Mouse (Mus musculus): ENCODE measurements at regions not wholly inside any gene's neighbourhood (a gene's known extent, or its start where the extent isn't known, plus 50 kb on each side); places are given as distances from the start of the nearest gene placed in this dataset.

DNA sequence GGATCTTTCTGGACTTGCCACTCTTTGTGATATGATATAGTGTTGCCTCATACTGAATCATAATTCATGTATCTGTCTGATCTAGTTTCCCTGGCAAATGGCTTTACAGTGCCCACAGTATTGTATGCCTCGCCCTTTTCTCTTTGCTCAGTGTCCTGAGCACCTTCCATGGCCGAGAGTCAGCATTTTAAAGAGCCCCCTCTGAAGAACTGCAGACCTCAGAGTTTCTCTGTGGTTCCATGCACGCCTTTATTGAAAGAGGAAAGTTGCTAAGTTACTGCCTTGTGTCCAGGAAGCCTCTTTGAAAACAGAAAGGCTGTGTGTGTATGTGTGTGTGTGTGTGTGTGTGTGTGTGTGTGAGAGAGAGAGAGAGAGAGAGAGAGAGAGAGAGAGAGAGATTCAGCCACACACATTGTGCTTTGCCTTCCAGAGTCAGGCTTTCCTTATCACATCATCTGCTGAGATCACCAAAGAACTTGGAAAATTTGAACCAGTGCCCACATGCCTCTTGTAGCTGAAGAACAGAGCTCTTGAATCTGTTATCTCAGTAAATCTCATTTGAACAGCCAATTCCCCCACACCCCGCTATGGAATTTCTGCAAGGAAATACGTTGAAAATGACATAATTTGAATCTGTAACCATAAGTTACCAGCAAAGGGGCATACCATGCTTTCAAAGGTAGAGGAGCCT, 122.6 kb downstream of the Snx18 start:
- Histone ChIP-seq H3K36me3 (ENCODE audit: control insufficient read depth in 1 of 2, insufficient read depth in 2 of 2, low read length in 2 of 2) (no peaks in the 10 kb centered on the region), H3K79me2 (ENCODE audit: control insufficient read depth, insufficient read depth, low read length, poor library complexity) (no peaks in the 10 kb centered on the region), H3K4me1 (ENCODE audit: control insufficient read depth in 1 of 2, insufficient read depth in 2 of 2, low read length in 2 of 2) (no peaks in the 10 kb centered on the region), H3K27ac (ENCODE audit: control insufficient read depth, low read depth, low read length) (no peak overlapping the region), H3K9ac (ENCODE audit: control insufficient read depth, low read depth, low read length, poor library complexity, severe bottlenecking) (no peak overlapping the region), H3K9me3 (replicated peaks; ENCODE audit: insufficient read depth, low read length) (no peaks in the 10 kb centered on the region), H3K4me3 (ENCODE audit: control insufficient read depth in 1 of 2, insufficient read depth in 1 of 2, low read depth in 2 of 2, low read length in 2 of 2) (no peak overlapping the region), H3K27me3 (ENCODE audit: control insufficient read depth in 1 of 2, insufficient read depth in 2 of 2, low read length in 2 of 2) (no peaks in the 10 kb centered on the region)
- TF ChIP-seq NELFE (IDR thresholded peaks at IDR 0.05; ENCODE audit: low read depth, low read length): no peak
- no peak for TF ChIP-seq POLR2AphosphoS2 (IDR thresholded peaks at IDR 0.05; ENCODE audit: low read length)
- no peak for TF ChIP-seq USF1 (IDR thresholded peaks at IDR 0.05; ENCODE audit: low read depth, low read length)
- TF ChIP-seq ETS1 (IDR thresholded peaks at IDR 0.05; ENCODE audit: low read depth, low read length): no peak
- TF ChIP-seq TCF12 (IDR thresholded peaks at IDR 0.05; ENCODE audit: low read depth, low read length): no peak
- TF ChIP-seq ZMIZ1 (IDR thresholded peaks at IDR 0.05; ENCODE audit: low read depth, low read length): no peak
- TF ChIP-seq ELF1 (IDR thresholded peaks at IDR 0.05; ENCODE audit: low read depth, low read length): no peak
- TF ChIP-seq MEF2A (IDR thresholded peaks at IDR 0.05; ENCODE audit: extremely low read depth, insufficient replicate concordance, low read depth, low read length, poor library complexity, severe bottlenecking): no peak
- TF ChIP-seq ZKSCAN1 (IDR thresholded peaks at IDR 0.05; ENCODE audit: low read depth, low read length): no peak
- no peak for TF ChIP-seq MAX (IDR thresholded peaks at IDR 0.05; ENCODE audit: low read length)
- no peak for TF ChIP-seq RAD21 (IDR thresholded peaks at IDR 0.05; ENCODE audit: low read depth, low read length)
- no peak for TF ChIP-seq BHLHE40 (IDR thresholded peaks at IDR 0.05; ENCODE audit: borderline replicate concordance, low read depth, low read length)
- TF ChIP-seq E2F4 (IDR thresholded peaks at IDR 0.05; ENCODE audit: borderline replicate concordance, low read depth, low read length): no peak
- TF ChIP-seq MYC (IDR thresholded peaks at IDR 0.05; ENCODE audit: low read depth, low read length): no peak
- no peak for TF ChIP-seq MXI1 (IDR thresholded peaks at IDR 0.05; ENCODE audit: low read depth, low read length)
- TF ChIP-seq MYB (IDR thresholded peaks at IDR 0.05; ENCODE audit: low read depth, low read length): no peak
- no peak for TF ChIP-seq GABPA (IDR thresholded peaks at IDR 0.05; ENCODE audit: low read depth, low read length)
- TF ChIP-seq HCFC1 (IDR thresholded peaks at IDR 0.05; ENCODE audit: low read depth, low read length): no peak
- no peak for TF ChIP-seq KAT2A (conservative IDR thresholded peaks at IDR 0.05; ENCODE audit: low read depth, low read length)
- no peak for TF ChIP-seq ZNF384 (IDR thresholded peaks at IDR 0.05; ENCODE audit: low read depth, low read length)
- DNase-seq (ENCODE audit: low read depth, low spot score): no peak

DNA sequence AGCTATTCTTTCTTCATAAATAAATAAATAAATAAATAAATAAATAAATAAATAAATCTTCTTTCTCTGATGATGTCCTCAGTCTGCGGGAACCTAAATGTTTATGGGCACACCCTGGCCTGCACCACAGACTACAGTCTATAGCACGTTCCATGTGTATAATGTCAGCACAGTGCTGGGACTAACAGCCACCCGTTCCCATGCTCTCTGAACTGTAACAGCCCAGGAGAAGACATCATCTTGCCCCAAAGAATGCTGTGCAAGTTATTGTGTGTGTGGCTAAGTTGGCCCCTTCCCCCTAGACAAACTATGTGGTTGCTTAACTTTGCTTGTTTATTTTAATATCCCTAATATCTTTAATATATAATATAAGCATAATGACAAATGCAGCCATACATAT, 123.2 kb downstream of the Snx18 start:
- H3K27ac ChIP-seq (ENCODE audit: control insufficient read depth, low read depth, low read length): no peak overlapping the region
- TF ChIP-seq KAT2A (conservative IDR thresholded peaks at IDR 0.05; ENCODE audit: low read depth, low read length): no peak
- no peak for TF ChIP-seq ZKSCAN1 (IDR thresholded peaks at IDR 0.05; ENCODE audit: low read depth, low read length)
- no peak for TF ChIP-seq POLR2AphosphoS2 (IDR thresholded peaks at IDR 0.05; ENCODE audit: low read length)
- no peak for TF ChIP-seq JUND (IDR thresholded peaks at IDR 0.05; ENCODE audit: low read depth, low read length)
- no peak for TF ChIP-seq GATA1 (IDR thresholded peaks at IDR 0.05; ENCODE audit: low read depth, low read length)
- TF ChIP-seq USF2 (IDR thresholded peaks at IDR 0.05; ENCODE audit: borderline replicate concordance in 1 of 2, insufficient read depth in 1 of 2, low read depth in 1 of 2, low read length in 2 of 2): no peak
- no peak for TF ChIP-seq MEF2A (IDR thresholded peaks at IDR 0.05; ENCODE audit: extremely low read depth, insufficient replicate concordance, low read depth, low read length, poor library complexity, severe bottlenecking)
- TF ChIP-seq RAD21 (IDR thresholded peaks at IDR 0.05; ENCODE audit: low read depth, low read length): no peak
- no peak for TF ChIP-seq TAL1 (IDR thresholded peaks at IDR 0.05; ENCODE audit: low read length)
- TF ChIP-seq POLR2AphosphoS5 (IDR thresholded peaks at IDR 0.05; ENCODE audit: borderline replicate concordance, low read depth, low read length): no peak
- no peak for TF ChIP-seq ELF1 (IDR thresholded peaks at IDR 0.05; ENCODE audit: low read depth, low read length)
- TF ChIP-seq TBP (IDR thresholded peaks at IDR 0.05; ENCODE audit: low read depth, low read length): no peak
- no peak for TF ChIP-seq HCFC1 (IDR thresholded peaks at IDR 0.05; ENCODE audit: low read depth, low read length)
- no peak for TF ChIP-seq CHD1 (IDR thresholded peaks at IDR 0.05; ENCODE audit: low read depth, low read length)
- no peak for TF ChIP-seq CHD2 (IDR thresholded peaks at IDR 0.05; ENCODE audit: low read length)
- H3K27me3 ChIP-seq (ENCODE audit: control insufficient read depth in 1 of 2, insufficient read depth in 2 of 2, low read length in 2 of 2): no peaks in the 10 kb centered on the region
- no peak overlapping the region for H3K4me3 ChIP-seq (ENCODE audit: control insufficient read depth in 1 of 2, insufficient read depth in 1 of 2, low read depth in 2 of 2, low read length in 2 of 2)
- H3K9me3 ChIP-seq (replicated peaks; ENCODE audit: insufficient read depth, low read length): no peaks in the 10 kb centered on the region
- H3K9ac ChIP-seq (ENCODE audit: control insufficient read depth, low read depth, low read length, poor library complexity, severe bottlenecking): no peak overlapping the region
- H3K36me3 ChIP-seq (ENCODE audit: control insufficient read depth in 1 of 2, insufficient read depth in 2 of 2, low read length in 2 of 2): no peaks in the 10 kb centered on the region
- DNase-seq (ENCODE audit: low read depth, low spot score): no peak
- no peaks in the 10 kb centered on the region for H3K79me2 ChIP-seq (ENCODE audit: control insufficient read depth, insufficient read depth, low read length, poor library complexity)
- no peaks in the 10 kb centered on the region for H3K4me1 ChIP-seq (ENCODE audit: control insufficient read depth in 1 of 2, insufficient read depth in 2 of 2, low read length in 2 of 2)
